Mouse (Mus musculus) forebrain, embryonic 11.5 days (tissue): Measurements from ENCODE around the gene Epb41. TPM values are rescaled to one million over a fixed set of nuclear protein-coding genes. Genes with fewer than 3 reads are reported as not detected.

ENCODE experiments used
- ATAC-seq: fragments of 200-750 bp; cut with Nextera tagmentation; replicated peaks from 2 replicates; pipeline ENCODE4 v1.8.0; 2017; ENCODE audit warnings: moderate TSS enrichment; ENCODE audit not compliant: low FRiP score
- DNase-seq: peaks from one replicate; pipeline ENCODE4 v3.0.0-alpha.2; 2017; ENCODE audit warnings: low spot score
- H3K27ac ChIP-seq: fragments of 300-500 bp; sonication (generic); 2 replicates; pipeline ENCODE4 v1.5.1; 2014; ENCODE audit warnings: low read depth, low read length
- H3K27me3 ChIP-seq: fragments of 300-500 bp; sonication (generic); 2 replicates; pipeline ENCODE4 v1.6.1; 2014; ENCODE audit warnings: mild to moderate bottlenecking, low read length, mixed read lengths; ENCODE audit not compliant: control insufficient read depth, insufficient read depth
- H3K36me3 ChIP-seq: fragments of 300-500 bp; sonication (generic); 2 replicates; pipeline ENCODE4 v1.6.1; 2014; ENCODE audit warnings: mild to moderate bottlenecking, low read length, moderate library complexity, mixed read lengths; ENCODE audit not compliant: control insufficient read depth, insufficient read depth
- H3K4me1 ChIP-seq: fragments of 300-500 bp; sonication (generic); replicated peaks from 2 replicates; pipeline ENCODE4 v1.6.1; 2014; ENCODE audit warnings: low read length, mixed read lengths; ENCODE audit not compliant: control insufficient read depth, insufficient read depth
- H3K4me2 ChIP-seq: fragments of 300-500 bp; sonication (generic); 2 replicates; pipeline ENCODE4 v1.6.1; 2014; ENCODE audit warnings: low read depth, mild to moderate bottlenecking, low read length, moderate library complexity, mixed read lengths; ENCODE audit not compliant: severe bottlenecking
- H3K4me3 ChIP-seq: fragments of 300-500 bp; sonication (generic); 2 replicates; pipeline ENCODE4 v1.5.1; 2014; ENCODE audit warnings: low read depth, low read length
- H3K9ac ChIP-seq: fragments of 300-500 bp; sonication (generic); 2 replicates; pipeline ENCODE4 v1.6.1; 2014; ENCODE audit warnings: low read length
- H3K9me3 ChIP-seq: fragments of 300-500 bp; sonication (generic); 2 replicates; pipeline ENCODE4 v1.6.1; 2016; ENCODE audit warnings: low read length, mixed read lengths; ENCODE audit not compliant: control insufficient read depth
- WGBS: fragments of 180-500 bp; shearing (Covaris S2); extraction: QIAGEN DNeasy Blood & Tissue Kit; methylation state at CpG from one replicate; pipeline ENCODE4 v1.1.7; 2014; 5-methylcytosine and 5-hydroxymethylcytosine counted together
- polyA plus RNA-seq: library from polyadenylated mRNA; unstranded; fragments of >200 nt; fragmentation: Nextera tagmentation; extraction: Ambion mirVana; gene quantifications from 2 replicates; pipeline ENCODE4 v1.2.1, GENCODE M21; 2014

Gene Epb41
- polyA plus RNA-seq, 1 experiment from 2014 or later: 145 TPM

- Histone ChIP-seq H3K9ac (no peak overlapping the region), H3K4me1 (no peaks in the 10 kb centered on the region), H3K36me3 (no peaks in the 10 kb centered on the region), H3K9me3 (no peaks in the 10 kb centered on the region), H3K27me3 (no peaks in the 10 kb centered on the region), H3K4me2 (no peak overlapping the region), H3K27ac (no peak overlapping the region), H3K4me3 (no peak overlapping the region)
- ATAC-seq (no peak), DNase-seq (no peak)
- WGBS: 42% methylated on average over 3 of the region's 3 CpGs
Observed at GRCm38 (mm10) chr4:132101152-132101551, 26.0 kb upstream of the Epb41 start.

GRCm38 (mm10) chr4:132099548-132099947 lies 24.4 kb upstream of the Epb41 start:
- no peak for DNase-seq
- Histone ChIP-seq H3K27ac (no peak overlapping the region), H3K4me3 (no peak overlapping the region), H3K36me3 (no peaks in the 10 kb centered on the region), H3K4me1 (no peaks in the 10 kb centered on the region), H3K27me3 (no peaks in the 10 kb centered on the region), H3K9me3 (no peaks in the 10 kb centered on the region), H3K9ac (no peak overlapping the region), H3K4me2 (no peak overlapping the region)
- WGBS: 80% methylated on average over 5 of the region's 5 CpGs
- no peak for ATAC-seq

GRCm38 (mm10) chr4:132095043-132095442 lies 19.9 kb upstream of the Epb41 start:
- DNase-seq: no peak

GRCm38 (mm10) chr4:132093928-132094327 lies 18.8 kb upstream of the Epb41 start:
- H3K4me2 ChIP-seq: no peak overlapping the region
- no peak overlapping the region for H3K4me3 ChIP-seq
- WGBS: 92% methylated on average over 5 of the region's 5 CpGs
- H3K9ac ChIP-seq: no peak overlapping the region
- H3K4me1 ChIP-seq: no peaks in the 10 kb centered on the region
- no peaks in the 10 kb centered on the region for H3K27me3 ChIP-seq
- H3K36me3 ChIP-seq: no peaks in the 10 kb centered on the region
- DNase-seq (no peak), ATAC-seq (no peak)
- H3K27ac ChIP-seq: no peak overlapping the region
- H3K9me3 ChIP-seq: no peaks in the 10 kb centered on the region

More at GRCm38 (mm10) chr4:132095043-132095442, 19.9 kb upstream of the Epb41 start:
- ATAC-seq: no peak
- Histone ChIP-seq H3K9ac (no peak overlapping the region), H3K4me2 (no peak overlapping the region), H3K27me3 (no peaks in the 10 kb centered on the region), H3K4me3 (no peak overlapping the region), H3K36me3 (no peaks in the 10 kb centered on the region), H3K9me3 (no peaks in the 10 kb centered on the region), H3K4me1 (no peaks in the 10 kb centered on the region), H3K27ac (no peak overlapping the region)
- 73% methylated on average over 7 of the region's 7 CpGs for WGBS

- DNase-seq (no peak), ATAC-seq (no peak)
- H3K4me2 ChIP-seq: no peak overlapping the region
- H3K9ac ChIP-seq: no peak overlapping the region
- H3K4me3 ChIP-seq: no peak overlapping the region
- H3K4me1 ChIP-seq: no peaks in the 10 kb centered on the region
- no peak overlapping the region for H3K27ac ChIP-seq
- H3K27me3 ChIP-seq: no peaks in the 10 kb centered on the region
- no peaks in the 10 kb centered on the region for H3K9me3 ChIP-seq
- H3K36me3 ChIP-seq: no peaks in the 10 kb centered on the region
- WGBS: 78% methylated on average over 6 of the region's 6 CpGs
Observed at GRCm38 (mm10) chr4:132093136-132093535, 18.0 kb upstream of the Epb41 start.

- Histone ChIP-seq H3K9ac (no peak overlapping the region), H3K36me3 (no peaks in the 10 kb centered on the region), H3K9me3 (no peaks in the 10 kb centered on the region), H3K4me1 (peaks cover 1% of the 10 kb centered on the region; the same call in 1 of the 2 replicates), H3K4me2 (no peak overlapping the region), H3K27ac (no peak overlapping the region), H3K27me3 (no peaks in the 10 kb centered on the region; the same call in 1 of the 2 replicates), H3K4me3 (no peak overlapping the region)
- DNase-seq (peak; percentile 83), ATAC-seq (no peak)
- 26% methylated on average over 7 of the region's 7 CpGs for WGBS
Observed at GRCm38 (mm10) chr4:132088921-132089320, 13.8 kb upstream of the Epb41 start.

- H3K9ac ChIP-seq: no peak overlapping the region
- no peaks in the 10 kb centered on the region; the same call in 1 of the 2 replicates for H3K27me3 ChIP-seq
- no peak overlapping the region for H3K4me2 ChIP-seq
- H3K4me1 ChIP-seq: peaks cover 2% of the 10 kb centered on the region; the same call in 1 of the 2 replicates
- H3K4me3 ChIP-seq: no peak overlapping the region
- DNase-seq (no peak), ATAC-seq (no peak)
- H3K36me3 ChIP-seq: no peaks in the 10 kb centered on the region
- no peak overlapping the region for H3K27ac ChIP-seq
- WGBS: 86% methylated on average over 7 of the region's 7 CpGs
- H3K9me3 ChIP-seq: no peaks in the 10 kb centered on the region
Observed at GRCm38 (mm10) chr4:132085114-132085513, 10.0 kb upstream of the Epb41 start.

- DNase-seq (no peak), ATAC-seq (no peak)
- H3K4me2 ChIP-seq: no peak overlapping the region
- H3K36me3 ChIP-seq: no peaks in the 10 kb centered on the region
- peaks cover 6% of the 10 kb centered on the region; the same call in 1 of the 2 replicates for H3K4me1 ChIP-seq
- WGBS: 70% methylated on average over 4 of the region's 4 CpGs
- H3K9ac ChIP-seq: no peak overlapping the region
- peaks cover 10% of the 10 kb centered on the region; the same call in 1 of the 2 replicates for H3K27me3 ChIP-seq
- H3K9me3 ChIP-seq: no peaks in the 10 kb centered on the region
- H3K27ac ChIP-seq: no peak overlapping the region
- H3K4me3 ChIP-seq: no peak overlapping the region
Observed at GRCm38 (mm10) chr4:132080492-132080983, 5.4 kb upstream of the Epb41 start.
